Mouse (Mus musculus) G1E (cell line): ENCODE measurements around the gene Mettl24. TPM values are rescaled to one million over a fixed set of nuclear protein-coding genes. Genes with fewer than 3 reads are reported as not detected.

Experiments
- ATAC-seq: 2 replicates; pipeline ENCODE4 v1.8.0; 2016; ENCODE audit warnings: mild to moderate bottlenecking; ENCODE audit not compliant: insufficient number of reproducible peaks, poor library complexity, low FRiP score, severe bottlenecking; ENCODE audit errors: extremely low read depth
- DNase-seq: peaks from one replicate; pipeline ENCODE4 v3.0.0; 2012; ENCODE audit warnings: low spot score
- H3K27me3 ChIP-seq: 2 replicates; pipeline ENCODE4 v1.6.1; 2012; ENCODE audit warnings: mild to moderate bottlenecking, low read length, inconsistent platforms; ENCODE audit not compliant: insufficient read depth
- H3K36me3 ChIP-seq: replicated peaks from 2 replicates; pipeline ENCODE3; 2012; ENCODE audit warnings: mild to moderate bottlenecking, inconsistent platforms
- H3K4me1 ChIP-seq: 2 replicates; pipeline ENCODE4 v1.6.1; 2012; ENCODE audit warnings: low read depth, low read length, inconsistent platforms, mixed read lengths; ENCODE audit not compliant: insufficient read depth
- H3K4me3 ChIP-seq: 2 replicates; pipeline ENCODE4 v1.5.1; 2012; ENCODE audit warnings: low read depth, mild to moderate bottlenecking, inconsistent platforms, low read length, moderate library complexity, mixed read lengths
- H3K9me3 ChIP-seq: replicated peaks from 2 replicates; pipeline ENCODE4 v1.6.1; 2012; ENCODE audit warnings: inconsistent platforms
- CTCF ChIP-seq: IDR thresholded peaks from 2 replicates; pipeline ENCODE4 v1.5.1; 2012; ENCODE audit warnings: low read depth, low read length, inconsistent platforms, mixed read lengths
- GATA1 ChIP-seq: IDR thresholded peaks from 2 replicates; pipeline ENCODE4 v1.6.1; 2012; ENCODE audit warnings: borderline replicate concordance, low read length, inconsistent platforms, mixed read lengths
- GATA2 ChIP-seq: IDR thresholded peaks from 2 replicates; pipeline ENCODE4 v1.6.1; 2012; ENCODE audit warnings: low read depth, low read length, inconsistent platforms, borderline replicate concordance
- POLR2AphosphoS5 ChIP-seq: IDR thresholded peaks from 2 replicates; pipeline ENCODE4 v1.6.1; 2012; ENCODE audit warnings: low read depth, low read length, inconsistent platforms; ENCODE audit not compliant: insufficient replicate concordance
- TAL1 ChIP-seq: conservative IDR thresholded peaks from 2 replicates; pipeline ENCODE4 v1.6.1; 2012; ENCODE audit warnings: low read depth, low read length, inconsistent platforms, mixed read lengths
- polyA plus RNA-seq: library from polyadenylated mRNA; stranded (reverse); fragments of >175 nt; gene quantifications from 2 replicates; pipeline ENCODE4 v1.2.3, GENCODE M21; 2012
- total RNA-seq, 2 experiments: library from RNA; stranded (forward) in 1 of 2; stranded (reverse) in 1 of 2; fragments of 200-1000 nt in 1 of 2; fragments of >200 nt in 1 of 2; fragmentation: Nextera tagmentation in 1 of 2; gene quantifications; 2 replicates each; pipeline ENCODE4 v1.2.3; 2014 to 2017

Gene Mettl24
- total and polyA plus RNA-seq, 3 experiments: not detected

GRCm38 (mm10) chr10:40682470-40682869 is 612 bp upstream of the Mettl24 start:
- H3K36me3 ChIP-seq: no peaks in the 10 kb centered on the region
- DNase-seq (no peak), ATAC-seq (no peak)
- H3K4me3 ChIP-seq: no peak overlapping the region
- peaks cover 8% of the 10 kb centered on the region; the same call in 1 of the 2 replicates for H3K27me3 ChIP-seq
- H3K4me1 ChIP-seq: no peaks in the 10 kb centered on the region
- TF ChIP-seq TAL1: no peak
- TF ChIP-seq POLR2AphosphoS5: no peak
- TF ChIP-seq GATA2: no peak
- no peak for TF ChIP-seq CTCF
- no peak for TF ChIP-seq GATA1
- no peaks in the 10 kb centered on the region for H3K9me3 ChIP-seq

GRCm38 (mm10) chr10:40683868-40684253 is 779 bp downstream of the Mettl24 start:
- H3K4me3 ChIP-seq: no peak overlapping the region
- DNase-seq: no peak

GRCm38 (mm10) chr10:40684326-40684725 is 1.2 kb downstream of the Mettl24 start:
- peaks cover 8% of the 10 kb centered on the region; the same call in 1 of the 2 replicates for H3K27me3 ChIP-seq
- no peak for DNase-seq
- H3K4me3 ChIP-seq: no peak overlapping the region
- H3K9me3 ChIP-seq: no peaks in the 10 kb centered on the region
- no peak for TF ChIP-seq GATA1
- TF ChIP-seq GATA2: no peak
- no peak for ATAC-seq
- no peaks in the 10 kb centered on the region for H3K4me1 ChIP-seq
- no peaks in the 10 kb centered on the region for H3K36me3 ChIP-seq

More at GRCm38 (mm10) chr10:40683868-40684253, 779 bp downstream of the Mettl24 start:
- H3K9me3 ChIP-seq: no peaks in the 10 kb centered on the region
- H3K27me3 ChIP-seq: peaks cover 8% of the 10 kb centered on the region; the same call in 1 of the 2 replicates
- TF ChIP-seq GATA2: no peak
- TF ChIP-seq CTCF: no peak
- no peak for TF ChIP-seq TAL1
- TF ChIP-seq POLR2AphosphoS5: no peak
- no peak for TF ChIP-seq GATA1
- no peaks in the 10 kb centered on the region for H3K4me1 ChIP-seq
- no peak for ATAC-seq
- no peaks in the 10 kb centered on the region for H3K36me3 ChIP-seq

DNA sequence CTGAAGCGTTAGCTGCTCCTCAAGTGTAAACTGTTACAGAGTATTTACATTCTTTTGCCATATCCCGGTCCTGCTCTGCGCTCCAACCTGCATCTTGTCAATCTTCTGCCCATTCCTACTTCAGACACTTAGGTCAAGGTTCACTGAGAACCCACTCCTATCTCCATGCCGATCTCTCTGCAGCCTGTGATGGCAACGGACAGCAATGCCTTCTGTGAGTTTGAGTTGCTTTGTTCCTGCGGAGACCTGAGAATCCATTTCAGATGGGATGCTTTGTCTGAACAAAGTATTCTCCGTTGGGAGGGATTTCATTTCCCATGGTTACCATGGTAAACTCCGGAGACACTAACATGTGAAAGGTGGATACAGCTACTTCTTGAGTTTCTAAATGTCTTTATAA is 2.6 kb downstream of the Mettl24 start:
- no peaks in the 10 kb centered on the region for H3K36me3 ChIP-seq
- no peak for TF ChIP-seq TAL1
- TF ChIP-seq GATA2: no peak
- TF ChIP-seq POLR2AphosphoS5: no peak
- TF ChIP-seq CTCF: no peak
- no peak for TF ChIP-seq GATA1
- peaks cover 8% of the 10 kb centered on the region; the same call in 1 of the 2 replicates for H3K27me3 ChIP-seq
- H3K4me1 ChIP-seq: no peaks in the 10 kb centered on the region
- H3K9me3 ChIP-seq: no peaks in the 10 kb centered on the region
- DNase-seq (no peak), ATAC-seq (no peak)
- no peak overlapping the region for H3K4me3 ChIP-seq

DNA sequence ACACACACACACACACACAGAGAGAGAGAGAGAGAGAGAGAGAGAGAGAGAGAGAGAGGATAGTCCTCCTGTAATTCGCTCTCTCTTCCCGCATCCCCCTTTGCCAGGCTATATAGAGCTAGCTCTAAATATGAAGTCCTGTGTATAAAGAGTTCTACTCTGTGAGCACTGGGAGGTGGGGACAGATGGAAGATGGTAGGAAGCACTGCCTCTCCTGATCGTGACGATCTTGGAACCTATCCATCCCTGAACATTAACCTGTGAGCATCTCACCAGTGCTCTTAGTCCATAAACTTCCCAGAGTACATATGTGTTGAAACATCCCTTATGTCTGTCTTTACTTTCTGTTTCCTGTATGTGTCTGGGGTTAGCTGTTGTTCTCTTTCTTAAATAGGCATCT is 3.9 kb downstream of the Mettl24 start:
- ATAC-seq (no peak), DNase-seq (no peak)
- no peak overlapping the region for H3K4me3 ChIP-seq
- H3K9me3 ChIP-seq: no peaks in the 10 kb centered on the region
- no peaks in the 10 kb centered on the region for H3K36me3 ChIP-seq
- H3K27me3 ChIP-seq: peaks cover 8% of the 10 kb centered on the region; the same call in 1 of the 2 replicates
- no peaks in the 10 kb centered on the region for H3K4me1 ChIP-seq
- TF ChIP-seq GATA2: no peak
- TF ChIP-seq CTCF: no peak
- TF ChIP-seq GATA1: no peak
- no peak for TF ChIP-seq TAL1
- no peak for TF ChIP-seq POLR2AphosphoS5

DNA sequence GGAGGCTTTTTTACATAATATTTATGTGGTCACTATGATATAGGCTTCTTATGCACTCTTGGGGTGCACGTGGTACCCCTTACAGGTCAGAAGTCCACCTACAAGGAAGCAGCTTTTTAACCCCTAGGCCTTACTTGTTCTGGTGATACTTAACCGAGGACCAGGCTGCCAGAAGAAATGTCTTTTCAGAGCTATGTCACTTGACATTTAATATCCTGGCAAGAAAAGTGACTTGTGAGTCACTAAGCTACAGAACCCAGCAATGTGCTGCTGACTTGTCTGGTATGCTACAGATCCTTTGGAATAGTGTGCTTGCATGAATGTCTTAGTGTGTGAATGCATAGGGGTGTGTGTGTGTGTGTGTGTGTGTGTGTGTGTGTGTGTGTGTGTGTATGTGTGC is 4.3 kb downstream of the Mettl24 start:
- Histone ChIP-seq H3K27me3 (peaks cover 8% of the 10 kb centered on the region; the same call in 1 of the 2 replicates), H3K36me3 (no peaks in the 10 kb centered on the region), H3K4me1 (no peaks in the 10 kb centered on the region), H3K9me3 (no peaks in the 10 kb centered on the region), H3K4me3 (no peak overlapping the region)
- TF ChIP-seq TAL1 (no peak), GATA1 (no peak), GATA2 (no peak), CTCF (no peak), POLR2AphosphoS5 (no peak)
- DNase-seq (no peak), ATAC-seq (no peak)
